Mouse (Mus musculus): ENCODE measurements around the gene Itgb6.

- TF ChIP-seq CTCF (IDR thresholded peaks at IDR 0.05; ENCODE audit: extremely low read depth, insufficient read depth, insufficient read length, insufficient replicate concordance) (no peak), POLR2A (IDR thresholded peaks at IDR 0.05; ENCODE audit: low read depth, low read length) (no peak)
These were observed 22.9 kb downstream of the Itgb6 start for GRCm38 (mm10) chr2:60699591-60699990.

Measured in spleen, adult 2 months (tissue).